Mouse (Mus musculus): ENCODE results near the gene Rap1gap. TPM values are rescaled to one million over a fixed set of nuclear protein-coding genes. Genes with fewer than 3 reads are reported as not detected.
A peak's percentile ranks its signal among the peaks of the same experiment; 100 is the strongest.

Rap1gap gene
- polyA plus RNA-seq, 1 experiment from 2014 or later: 1.3 TPM

GRCm38 (mm10) chr4:137714020-137714624 is 49.6 kb downstream of the Rap1gap start:
- Histone ChIP-seq H3K27ac (no peak overlapping the region), H3K4me3 (ENCODE audit: inconsistent target) (no peak overlapping the region), H3K36me3 (ENCODE audit: inconsistent target) (no peaks in the 10 kb centered on the region), H3K79me2 (ENCODE audit: inconsistent target) (no peaks in the 10 kb centered on the region)
- WGBS (ENCODE audit: missing documents): 13% methylated on average over 8 of the region's 8 CpGs

- 82% methylated on average over 7 of the region's 7 CpGs for WGBS (ENCODE audit: missing documents)
- Histone ChIP-seq H3K4me3 (ENCODE audit: inconsistent target) (no peak overlapping the region), H3K27ac (no peak overlapping the region), H3K36me3 (ENCODE audit: inconsistent target) (no peaks in the 10 kb centered on the region), H3K79me2 (ENCODE audit: inconsistent target) (no peaks in the 10 kb centered on the region)
Measured at GRCm38 (mm10) chr4:137717005-137717404, 52.5 kb downstream of the Rap1gap start.

- Histone ChIP-seq H3K79me2 (ENCODE audit: inconsistent target) (no peaks in the 10 kb centered on the region), H3K27ac (no peak overlapping the region), H3K36me3 (ENCODE audit: inconsistent target) (no peaks in the 10 kb centered on the region), H3K4me3 (ENCODE audit: inconsistent target) (no peak overlapping the region)
- 83% methylated on average over 15 of the region's 15 CpGs for WGBS (ENCODE audit: missing documents)
Measured at GRCm38 (mm10) chr4:137717671-137718070, 53.1 kb downstream of the Rap1gap start.

GRCm38 (mm10) chr4:137719378-137720077 is 55.0 kb downstream of the Rap1gap start:
- WGBS (ENCODE audit: missing documents): 18% methylated on average over 15 of the region's 15 CpGs
- Histone ChIP-seq H3K27ac (no peak overlapping the region), H3K4me3 (ENCODE audit: inconsistent target) (no peak overlapping the region), H3K79me2 (ENCODE audit: inconsistent target) (no peaks in the 10 kb centered on the region), H3K36me3 (ENCODE audit: inconsistent target) (no peaks in the 10 kb centered on the region)

GRCm38 (mm10) chr4:137721563-137721962 is 57.0 kb downstream of the Rap1gap start:
- 95% methylated on average over 15 of the region's 15 CpGs for WGBS (ENCODE audit: missing documents)
- Histone ChIP-seq H3K36me3 (ENCODE audit: inconsistent target) (no peaks in the 10 kb centered on the region), H3K79me2 (ENCODE audit: inconsistent target) (no peaks in the 10 kb centered on the region), H3K27ac (no peak overlapping the region), H3K4me3 (ENCODE audit: inconsistent target) (no peak overlapping the region)

- Histone ChIP-seq H3K27ac (no peak overlapping the region), H3K36me3 (ENCODE audit: inconsistent target) (no peaks in the 10 kb centered on the region), H3K4me3 (ENCODE audit: inconsistent target) (no peak overlapping the region), H3K79me2 (ENCODE audit: inconsistent target) (no peaks in the 10 kb centered on the region)
- WGBS (ENCODE audit: missing documents): 78% methylated on average over 3 of the region's 3 CpGs
Measured at GRCm38 (mm10) chr4:137722230-137722629, 57.7 kb downstream of the Rap1gap start.

- Histone ChIP-seq H3K27ac (peak overlapping the region; percentile 41; the same call in 1 of the 2 replicates), H3K79me2 (ENCODE audit: inconsistent target) (no peaks in the 10 kb centered on the region), H3K36me3 (ENCODE audit: inconsistent target) (no peaks in the 10 kb centered on the region), H3K4me3 (ENCODE audit: inconsistent target) (peak overlapping the region; percentile 22; the same call in 1 of the 2 replicates)
- 13% methylated on average over 11 of the region's 12 CpGs for WGBS (ENCODE audit: missing documents)
Measured at GRCm38 (mm10) chr4:137722692-137723427, 58.3 kb downstream of the Rap1gap start.

GRCm38 (mm10) chr4:137723527-137723926 is 59.0 kb downstream of the Rap1gap start:
- WGBS (ENCODE audit: missing documents): 45% methylated on average over 25 of the region's 25 CpGs
- peak overlapping the region; percentile 41 for H3K27ac ChIP-seq
- no peaks in the 10 kb centered on the region for H3K79me2 ChIP-seq (ENCODE audit: inconsistent target)
- H3K36me3 ChIP-seq (ENCODE audit: inconsistent target): no peaks in the 10 kb centered on the region
- H3K4me3 ChIP-seq (ENCODE audit: inconsistent target): peak overlapping the region; percentile 22

- peak overlapping the region; percentile 41 for H3K27ac ChIP-seq
- peak overlapping the region; percentile 22 for H3K4me3 ChIP-seq (ENCODE audit: inconsistent target)
- no peaks in the 10 kb centered on the region for H3K36me3 ChIP-seq (ENCODE audit: inconsistent target)
- no peaks in the 10 kb centered on the region for H3K79me2 ChIP-seq (ENCODE audit: inconsistent target)
- WGBS (ENCODE audit: missing documents): 48% methylated on average over 11 of the region's 11 CpGs
Measured at GRCm38 (mm10) chr4:137724212-137724611, 59.7 kb downstream of the Rap1gap start.

GRCm38 (mm10) chr4:137724766-137725165 is 60.2 kb downstream of the Rap1gap start:
- Histone ChIP-seq H3K27ac (peak overlapping the region; percentile 19; the same call in 1 of the 2 replicates), H3K4me3 (ENCODE audit: inconsistent target) (peak overlapping the region; percentile 22), H3K36me3 (ENCODE audit: inconsistent target) (no peaks in the 10 kb centered on the region), H3K79me2 (ENCODE audit: inconsistent target) (no peaks in the 10 kb centered on the region)
- WGBS (ENCODE audit: missing documents): 47% methylated on average over 8 of the region's 8 CpGs

GRCm38 (mm10) chr4:137725541-137726145 is 61.1 kb downstream of the Rap1gap start:
- H3K27ac ChIP-seq: no peak overlapping the region
- no peaks in the 10 kb centered on the region for H3K79me2 ChIP-seq (ENCODE audit: inconsistent target)
- no peaks in the 10 kb centered on the region for H3K36me3 ChIP-seq (ENCODE audit: inconsistent target)
- no peak overlapping the region for H3K4me3 ChIP-seq (ENCODE audit: inconsistent target)
- 86% methylated on average over 13 of the region's 13 CpGs for WGBS (ENCODE audit: missing documents)

- no peak overlapping the region for H3K4me3 ChIP-seq (ENCODE audit: inconsistent target)
- 92% methylated on average over 18 of the region's 18 CpGs for WGBS (ENCODE audit: missing documents)
- H3K36me3 ChIP-seq (ENCODE audit: inconsistent target): no peaks in the 10 kb centered on the region
- no peak overlapping the region for H3K27ac ChIP-seq
- no peaks in the 10 kb centered on the region for H3K79me2 ChIP-seq (ENCODE audit: inconsistent target)
Measured at GRCm38 (mm10) chr4:137726739-137727505, 62.4 kb downstream of the Rap1gap start.

- 45% methylated on average over 18 of the region's 18 CpGs for WGBS (ENCODE audit: missing documents)
- H3K4me3 ChIP-seq (ENCODE audit: inconsistent target): no peak overlapping the region
- no peaks in the 10 kb centered on the region for H3K79me2 ChIP-seq (ENCODE audit: inconsistent target)
- no peak overlapping the region for H3K27ac ChIP-seq
- H3K36me3 ChIP-seq (ENCODE audit: inconsistent target): no peaks in the 10 kb centered on the region
Measured at GRCm38 (mm10) chr4:137727506-137728187, 63.1 kb downstream of the Rap1gap start.
